Mouse (Mus musculus): ENCODE measurements around the gene Dph1. TPM values are rescaled to one million over a fixed set of nuclear protein-coding genes. Genes with fewer than 3 reads are reported as not detected.

The Dph1 gene
- 35.7 and 67.8 TPM in 2 replicates for polyA plus RNA-seq (2012; rRNA removed; ENCODE audit: low replicate concordance)

DNA sequence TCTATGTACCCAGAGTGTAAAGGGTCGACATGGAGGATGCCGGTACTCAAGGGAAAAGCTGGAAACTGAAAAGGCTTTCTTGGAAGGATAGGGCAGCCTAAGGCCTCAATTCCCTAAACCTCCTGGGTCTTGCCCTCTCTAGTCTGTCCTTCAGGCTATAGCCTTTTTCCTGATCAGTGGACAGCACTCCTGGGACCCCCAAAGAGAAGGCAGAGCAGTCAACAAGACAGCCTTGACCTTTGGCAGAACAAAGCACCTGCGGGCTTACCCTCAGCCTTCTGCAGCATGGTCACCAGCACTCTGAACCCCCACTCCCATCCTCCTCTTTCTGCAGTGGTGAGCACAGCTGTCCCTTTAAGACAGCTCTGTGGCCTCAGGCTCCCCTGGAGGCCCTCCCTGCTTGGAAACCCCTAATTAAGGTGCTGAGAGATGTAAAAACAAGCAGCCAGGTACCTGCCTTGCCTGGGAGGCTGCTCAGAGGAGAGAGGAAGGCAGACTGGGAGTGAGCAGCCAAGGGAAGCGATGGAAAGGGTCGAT lies at the start of gene Dph1:
Gene Dph1, minus strand, starts transcription at position 337 of the 537 bp plus-strand sequence.

DNA sequence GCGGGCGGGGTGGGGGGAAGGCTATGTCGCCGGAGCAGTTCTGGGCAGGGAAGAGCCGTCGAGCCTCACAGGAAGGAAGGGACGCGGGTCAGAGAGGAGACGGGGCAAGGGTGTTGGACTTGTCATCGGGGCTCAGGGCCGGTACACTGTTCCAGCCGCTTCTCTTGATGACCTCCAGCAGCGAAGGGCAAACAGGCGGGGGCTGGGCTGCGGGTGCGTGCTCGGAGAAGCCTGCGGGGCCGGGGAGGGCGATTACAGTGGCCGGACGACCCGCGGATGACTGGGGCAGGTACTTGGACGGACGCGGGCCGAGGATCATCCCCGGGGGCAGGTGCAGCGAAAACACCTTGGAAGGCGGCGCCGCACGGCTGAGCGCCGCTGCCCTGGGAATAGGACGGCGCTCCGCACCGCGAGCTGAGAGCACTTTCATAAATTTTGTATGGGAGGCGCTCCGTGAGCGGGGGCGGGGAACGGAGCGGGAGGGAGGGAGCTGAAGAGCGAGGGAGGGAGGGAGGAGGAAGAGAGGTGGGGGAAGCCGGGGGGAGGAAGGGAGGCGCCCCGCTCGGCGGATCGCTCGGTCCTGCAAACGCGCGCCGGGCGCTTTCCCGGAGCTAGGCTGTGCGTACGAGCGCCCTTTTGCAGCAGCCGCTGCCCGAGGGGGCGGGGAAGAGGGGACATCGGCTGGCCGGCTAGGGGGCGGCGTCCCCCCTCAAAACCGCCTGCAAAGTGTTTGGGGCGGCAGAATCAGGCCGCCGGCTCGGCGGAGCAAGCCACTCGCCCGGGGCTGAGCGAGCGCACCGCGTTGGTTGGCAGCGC lies 2.4 kb upstream of the Dph1 start, which contains the start of gene Rtn4rl1:
Gene Rtn4rl1, plus strand, starts transcription at position 528 of the 816 bp plus-strand sequence.

DNA sequence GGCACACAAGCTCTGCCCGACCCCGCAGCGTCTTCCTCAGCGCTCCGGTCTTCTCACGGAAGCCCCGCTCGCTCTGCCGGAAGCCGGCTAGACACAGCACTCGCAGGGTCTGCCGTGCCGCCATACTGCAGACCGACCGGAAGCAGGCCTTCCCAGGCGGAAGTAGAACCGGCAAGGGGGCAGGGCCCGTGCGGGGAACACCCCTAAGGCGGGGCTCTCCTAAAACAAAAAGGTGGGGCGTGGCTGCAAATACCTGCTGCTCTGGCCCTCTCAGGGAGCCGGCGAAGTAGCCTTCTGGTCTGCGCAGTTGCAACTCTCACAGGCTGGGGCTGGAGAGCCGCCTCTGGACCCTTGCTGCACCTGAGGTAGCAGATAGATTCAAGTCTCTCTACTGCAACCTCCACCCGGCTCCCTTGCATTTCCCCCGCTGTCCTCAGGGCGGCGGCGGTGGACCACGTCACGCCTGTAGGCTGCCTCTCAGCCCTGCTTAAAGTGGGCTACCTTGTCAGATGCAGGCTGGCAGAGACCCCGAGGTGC lies 12.3 kb downstream of the Dph1 start, which contains the start of gene Ovca2:
Gene Ovca2, minus strand, starts transcription at position 164 of the 537 bp plus-strand sequence.

DNA sequence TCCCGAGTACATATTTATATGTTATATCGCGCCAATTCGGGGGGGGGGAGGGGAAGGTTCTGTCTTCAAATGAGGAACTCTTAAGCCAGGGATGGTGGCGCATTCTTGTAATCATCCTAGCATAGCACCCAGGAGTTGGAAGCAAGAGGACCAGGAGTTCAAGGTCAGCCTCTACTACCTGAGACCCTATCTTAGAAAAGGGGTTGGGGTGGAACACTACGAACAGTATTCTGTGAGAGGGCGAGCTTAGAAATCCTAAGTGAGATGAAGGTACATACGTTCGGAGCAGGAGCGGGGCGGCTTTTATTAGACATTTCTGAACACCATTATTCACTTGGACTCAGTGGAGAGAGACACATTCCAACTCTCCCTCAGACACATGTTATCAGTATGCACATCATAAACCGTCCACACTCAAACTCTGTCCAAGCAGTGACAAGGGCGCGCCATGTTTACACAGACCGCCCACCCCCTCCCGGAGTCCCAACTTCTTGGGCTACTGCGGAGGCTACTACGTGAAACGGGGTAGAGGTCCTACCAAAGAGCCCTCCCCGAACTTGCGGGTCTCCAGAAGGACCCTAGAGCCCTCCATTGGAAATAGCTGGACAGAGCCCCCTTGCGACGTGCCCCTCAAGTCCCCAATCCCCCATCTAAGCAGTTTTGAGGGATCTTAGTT lies 21.5 kb downstream of the Dph1 start, which contains the start of gene Hic1:
Gene Hic1, minus strand, starts transcription at position 115 of the 676 bp plus-strand sequence.

Other genes starting within 250 kb of the Dph1 start
- 29.2 and 89.3 TPM in 2 replicates for gene Hic1, start 21.7 kb downstream of the Dph1 start, polyA plus RNA-seq (2012; rRNA removed; ENCODE audit: low replicate concordance)
- gene Ovca2, start 12.4 kb downstream of the Dph1 start, polyA plus RNA-seq (2012; rRNA removed; ENCODE audit: low replicate concordance): 28.9 and 29.4 TPM in 2 replicates
- gene Rtn4rl1, start 2.5 kb upstream of the Dph1 start, polyA plus RNA-seq (2012; rRNA removed; ENCODE audit: low replicate concordance): 10.6 and 33.3 TPM in 2 replicates
- gene Rpa1, start 157.1 kb upstream of the Dph1 start, polyA plus RNA-seq (2012; rRNA removed; ENCODE audit: low replicate concordance): 20.4 and 33.2 TPM in 2 replicates
- 6.0 and 6.2 TPM in 2 replicates for gene Smyd4, start 157.2 kb upstream of the Dph1 start, polyA plus RNA-seq (2012; rRNA removed; ENCODE audit: low replicate concordance)
- gene Serpinf1, start 231.5 kb upstream of the Dph1 start, polyA plus RNA-seq (2012; rRNA removed; ENCODE audit: low replicate concordance): 508 and 625 TPM in 2 replicates
- 0.14 and 0.82 TPM in 2 replicates for gene Serpinf2, start 248.3 kb upstream of the Dph1 start, polyA plus RNA-seq (2012; rRNA removed; ENCODE audit: low replicate concordance)